Mouse (Mus musculus): Measurements from ENCODE around the gene Katnb1. TPM values are rescaled to one million over a fixed set of nuclear protein-coding genes. Genes with fewer than 3 reads are reported as not detected.
A peak's percentile ranks its signal among the peaks of the same experiment; 100 is the strongest.

Gene Katnb1
- polyA plus RNA-seq, 1 experiment from 2014 or later, result 35.6 TPM

- H3K27ac ChIP-seq, result no peak overlapping the region
- H3K27me3 ChIP-seq, result peaks cover 44% of the 10 kb centered on the region
- H3K9ac ChIP-seq, result no peak overlapping the region
- no peak overlapping the region for H3K4me3 ChIP-seq (replicated peaks)
- no peaks in the 10 kb centered on the region for H3K9me3 ChIP-seq
- H3K4me1 ChIP-seq, result peaks cover 19% of the 10 kb centered on the region
- no peaks in the 10 kb centered on the region for H3K36me3 ChIP-seq (replicated peaks)
- WGBS, result 43% methylated on average over 3 of the region's 3 CpGs
- no peak overlapping the region for H3K4me2 ChIP-seq
- ATAC-seq (ENCODE audit: low FRiP score), result 0 out of 2 replicates have a peak, but pooled peaks have one; percentile 44
Observed at GRCm38 (mm10) chr8:95135242-95135641, 54.3 kb downstream of the Katnb1 start.

GRCm38 (mm10) chr8:95136218-95136617, 55.2 kb downstream of the Katnb1 start:
- Histone ChIP-seq H3K4me1 (peaks cover 24% of the 10 kb centered on the region), H3K27me3 (peaks cover 53% of the 10 kb centered on the region), H3K4me2 (no peak overlapping the region), H3K9me3 (no peaks in the 10 kb centered on the region), H3K36me3 (replicated peaks) (no peaks in the 10 kb centered on the region), H3K9ac (no peak overlapping the region), H3K27ac (no peak overlapping the region), H3K4me3 (replicated peaks) (no peak overlapping the region)
- WGBS, result 80% methylated on average over 3 of the region's 3 CpGs
- ATAC-seq (ENCODE audit: low FRiP score), result no peak

- peaks cover 57% of the 10 kb centered on the region for H3K27me3 ChIP-seq
- no peaks in the 10 kb centered on the region for H3K9me3 ChIP-seq
- no peaks in the 10 kb centered on the region for H3K36me3 ChIP-seq (replicated peaks)
- H3K4me3 ChIP-seq (replicated peaks), result peak overlapping the region; percentile 29
- peak overlapping the region; percentile 57 for H3K4me2 ChIP-seq
- peaks cover 33% of the 10 kb centered on the region for H3K4me1 ChIP-seq
- no peak overlapping the region for H3K27ac ChIP-seq
- H3K9ac ChIP-seq, result no peak overlapping the region
- WGBS, result 12% methylated on average over 12 of the region's 12 CpGs
- ATAC-seq (ENCODE audit: low FRiP score), result no peak
Observed at GRCm38 (mm10) chr8:95137201-95137600, 56.2 kb downstream of the Katnb1 start.

- H3K27ac ChIP-seq, result no peak overlapping the region
- H3K4me3 ChIP-seq (replicated peaks), result peak overlapping the region; percentile 29
- ATAC-seq (ENCODE audit: low FRiP score), result no peak
- H3K9ac ChIP-seq, result peak overlapping the region; percentile 21; the same call in 1 of the 2 replicates
- H3K4me1 ChIP-seq, result peaks cover 38% of the 10 kb centered on the region
- H3K9me3 ChIP-seq, result no peaks in the 10 kb centered on the region
- H3K4me2 ChIP-seq, result peak overlapping the region; percentile 57
- peaks cover 61% of the 10 kb centered on the region for H3K27me3 ChIP-seq
- WGBS, result 1% methylated on average over 28 of the region's 28 CpGs
- no peaks in the 10 kb centered on the region for H3K36me3 ChIP-seq (replicated peaks)
Observed at GRCm38 (mm10) chr8:95137641-95138098, 56.7 kb downstream of the Katnb1 start.

GRCm38 (mm10) chr8:95138341-95139050, 57.5 kb downstream of the Katnb1 start:
- H3K27me3 ChIP-seq, result peaks cover 64% of the 10 kb centered on the region
- ATAC-seq (ENCODE audit: low FRiP score), result no peak
- H3K9me3 ChIP-seq, result no peaks in the 10 kb centered on the region
- H3K9ac ChIP-seq, result peak overlapping the region; percentile 21; the same call in 1 of the 2 replicates
- WGBS, result 17% methylated on average over 6 of the region's 6 CpGs
- H3K27ac ChIP-seq, result no peak overlapping the region
- peaks cover 46% of the 10 kb centered on the region for H3K4me1 ChIP-seq
- no peaks in the 10 kb centered on the region for H3K36me3 ChIP-seq (replicated peaks)
- peak overlapping the region; percentile 29 for H3K4me3 ChIP-seq (replicated peaks)
- H3K4me2 ChIP-seq, result peak overlapping the region; percentile 57

- H3K36me3 ChIP-seq (replicated peaks), result no peaks in the 10 kb centered on the region
- H3K4me1 ChIP-seq, result peaks cover 46% of the 10 kb centered on the region
- H3K9me3 ChIP-seq, result no peaks in the 10 kb centered on the region
- H3K4me2 ChIP-seq, result no peak overlapping the region
- WGBS, result 50% methylated on average over 1 of the region's 1 CpGs
- peaks cover 64% of the 10 kb centered on the region for H3K27me3 ChIP-seq
- H3K9ac ChIP-seq, result no peak overlapping the region
- H3K27ac ChIP-seq, result no peak overlapping the region
- ATAC-seq (ENCODE audit: low FRiP score), result no peak
- no peak overlapping the region for H3K4me3 ChIP-seq (replicated peaks)
Observed at GRCm38 (mm10) chr8:95139051-95139365, 58.0 kb downstream of the Katnb1 start.

GRCm38 (mm10) chr8:95140555-95140954, 59.6 kb downstream of the Katnb1 start:
- H3K9ac ChIP-seq, result no peak overlapping the region
- H3K4me2 ChIP-seq, result no peak overlapping the region
- no peaks in the 10 kb centered on the region for H3K9me3 ChIP-seq
- no peak for ATAC-seq (ENCODE audit: low FRiP score)
- no peak overlapping the region for H3K4me3 ChIP-seq (replicated peaks)
- H3K36me3 ChIP-seq (replicated peaks), result no peaks in the 10 kb centered on the region
- H3K27me3 ChIP-seq, result peaks cover 75% of the 10 kb centered on the region
- H3K4me1 ChIP-seq, result peaks cover 46% of the 10 kb centered on the region
- no peak overlapping the region for H3K27ac ChIP-seq
- WGBS, result 69% methylated on average over 5 of the region's 5 CpGs

- no peak for ATAC-seq (ENCODE audit: low FRiP score)
- no peaks in the 10 kb centered on the region for H3K9me3 ChIP-seq
- H3K27ac ChIP-seq, result no peak overlapping the region
- H3K4me2 ChIP-seq, result peak overlapping the region; percentile 99; the same call in 1 of the 2 replicates
- WGBS, result 77% methylated on average over 1 of the region's 1 CpGs
- H3K36me3 ChIP-seq (replicated peaks), result no peaks in the 10 kb centered on the region
- H3K9ac ChIP-seq, result no peak overlapping the region
- H3K4me1 ChIP-seq, result peaks cover 46% of the 10 kb centered on the region
- H3K4me3 ChIP-seq (replicated peaks), result no peak overlapping the region
- peaks cover 75% of the 10 kb centered on the region for H3K27me3 ChIP-seq
Observed at GRCm38 (mm10) chr8:95141026-95141425, 60.0 kb downstream of the Katnb1 start.

GRCm38 (mm10) chr8:95141469-95142074, 60.6 kb downstream of the Katnb1 start:
- Histone ChIP-seq H3K9ac (peak overlapping the region; percentile 78), H3K4me2 (peak overlapping the region; percentile 99), H3K9me3 (no peaks in the 10 kb centered on the region), H3K27me3 (peaks cover 70% of the 10 kb centered on the region), H3K4me1 (peaks cover 46% of the 10 kb centered on the region), H3K27ac (no peak overlapping the region), H3K36me3 (replicated peaks) (no peaks in the 10 kb centered on the region), H3K4me3 (replicated peaks) (peak overlapping the region; percentile 67)
- 3% methylated on average over 6 of the region's 6 CpGs for WGBS
- no peak; the same call in 1 of the 2 replicates for ATAC-seq (ENCODE audit: low FRiP score)

- ATAC-seq (ENCODE audit: low FRiP score), result peak; percentile 82
- H3K27me3 ChIP-seq, result peaks cover 63% of the 10 kb centered on the region
- peaks cover 42% of the 10 kb centered on the region for H3K4me1 ChIP-seq
- peak overlapping the region; percentile 67 for H3K4me3 ChIP-seq (replicated peaks)
- no peaks in the 10 kb centered on the region for H3K9me3 ChIP-seq
- H3K9ac ChIP-seq, result peak overlapping the region; percentile 78
- WGBS, result under 1% methylated on average over 58 of the region's 66 CpGs
- peak overlapping the region; percentile 42; the same call in 1 of the 2 replicates for H3K27ac ChIP-seq
- no peaks in the 10 kb centered on the region for H3K36me3 ChIP-seq (replicated peaks)
- H3K4me2 ChIP-seq, result peak overlapping the region; percentile 99
Observed at GRCm38 (mm10) chr8:95142075-95142831, 61.3 kb downstream of the Katnb1 start.

- Histone ChIP-seq H3K9me3 (no peaks in the 10 kb centered on the region), H3K9ac (peak overlapping the region; percentile 78; the same call in 1 of the 2 replicates), H3K36me3 (replicated peaks) (no peaks in the 10 kb centered on the region), H3K4me2 (peak overlapping the region; percentile 99), H3K27ac (peak overlapping the region; percentile 37; the same call in 1 of the 2 replicates), H3K4me1 (peaks cover 33% of the 10 kb centered on the region), H3K27me3 (peaks cover 54% of the 10 kb centered on the region), H3K4me3 (replicated peaks) (peak overlapping the region; percentile 67; the same call in 1 of the 2 replicates)
- 11% methylated on average over 17 of the region's 17 CpGs for WGBS
- ATAC-seq (ENCODE audit: low FRiP score), result peak; percentile 17; the same call in 1 of the 2 replicates
Observed at GRCm38 (mm10) chr8:95142985-95143804, 62.2 kb downstream of the Katnb1 start.
